Mouse (Mus musculus): Measurements from ENCODE around the gene Npdc1.

Npdc1 gene

GRCm38 (mm10) chr2:25399051-25399450 lies at the start of gene Npdc1:
Npdc1 (plus strand) TSS chr2:25399351.
- in situ Hi-C loops (cut with MboI; ENCODE audit: low pct_unique_long_range_greater_than_20kb in 1 of 2, low sequenced_read_pairs in 2 of 2, unreplicated experiment in 1 of 2), result no loop called here

DNA sequence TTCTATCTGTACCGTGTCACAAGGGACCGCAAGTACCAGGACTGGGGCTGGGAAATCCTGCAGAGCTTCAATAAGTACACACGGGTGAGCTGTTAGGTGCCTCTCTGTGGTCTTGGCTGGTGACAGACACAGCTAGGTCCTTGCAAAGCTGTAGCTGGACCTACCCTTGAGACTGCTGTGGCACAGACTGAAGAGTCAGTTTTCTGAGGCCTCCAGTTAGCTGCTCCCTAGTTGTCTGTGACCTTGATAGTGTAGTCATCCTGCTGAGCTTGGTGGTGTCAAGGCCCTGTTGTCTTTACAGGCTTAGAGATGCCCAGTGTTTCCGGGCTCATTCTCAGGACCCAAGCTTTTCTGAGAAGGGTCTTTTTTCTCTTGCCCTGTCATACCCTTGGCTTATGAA lies 49.7 kb upstream of the Npdc1 start:
- in situ Hi-C loops (cut with MboI; ENCODE audit: low pct_unique_long_range_greater_than_20kb in 1 of 2, low sequenced_read_pairs in 2 of 2, unreplicated experiment in 1 of 2), result no loop called here

DNA sequence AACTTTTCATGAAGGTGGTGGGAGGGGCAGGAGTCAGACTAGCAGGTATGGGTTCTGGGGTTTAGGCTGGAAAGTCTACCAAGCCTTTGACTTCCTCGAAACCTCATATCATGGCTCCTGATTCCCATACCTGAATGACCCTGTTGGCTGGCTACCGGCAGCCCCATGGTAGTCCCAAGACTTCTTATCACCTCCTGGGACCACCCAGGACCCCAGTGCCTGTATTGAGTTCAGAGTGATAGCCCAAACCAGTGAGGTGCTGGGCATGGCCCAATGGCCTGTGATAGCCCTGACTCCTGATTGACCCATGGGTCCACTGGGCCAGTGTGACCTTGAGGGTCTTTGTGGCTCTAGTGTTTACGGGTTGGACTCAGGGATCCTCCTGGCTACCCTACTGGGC lies 48.5 kb upstream of the Npdc1 start:
- in situ Hi-C loops (cut with MboI; ENCODE audit: low pct_unique_long_range_greater_than_20kb in 1 of 2, low sequenced_read_pairs in 2 of 2, unreplicated experiment in 1 of 2), result no loop called here

- in situ Hi-C loops (cut with MboI; ENCODE audit: low pct_unique_long_range_greater_than_20kb in 1 of 2, low sequenced_read_pairs in 2 of 2, unreplicated experiment in 1 of 2), result no loop called here
Measured at GRCm38 (mm10) chr2:25354211-25354610, 44.9 kb upstream of the Npdc1 start.

GRCm38 (mm10) chr2:25355419-25356066 lies 43.6 kb upstream of the Npdc1 start:
- in situ Hi-C loops (cut with MboI; ENCODE audit: low pct_unique_long_range_greater_than_20kb in 1 of 2, low sequenced_read_pairs in 2 of 2, unreplicated experiment in 1 of 2), result no loop called here

DNA sequence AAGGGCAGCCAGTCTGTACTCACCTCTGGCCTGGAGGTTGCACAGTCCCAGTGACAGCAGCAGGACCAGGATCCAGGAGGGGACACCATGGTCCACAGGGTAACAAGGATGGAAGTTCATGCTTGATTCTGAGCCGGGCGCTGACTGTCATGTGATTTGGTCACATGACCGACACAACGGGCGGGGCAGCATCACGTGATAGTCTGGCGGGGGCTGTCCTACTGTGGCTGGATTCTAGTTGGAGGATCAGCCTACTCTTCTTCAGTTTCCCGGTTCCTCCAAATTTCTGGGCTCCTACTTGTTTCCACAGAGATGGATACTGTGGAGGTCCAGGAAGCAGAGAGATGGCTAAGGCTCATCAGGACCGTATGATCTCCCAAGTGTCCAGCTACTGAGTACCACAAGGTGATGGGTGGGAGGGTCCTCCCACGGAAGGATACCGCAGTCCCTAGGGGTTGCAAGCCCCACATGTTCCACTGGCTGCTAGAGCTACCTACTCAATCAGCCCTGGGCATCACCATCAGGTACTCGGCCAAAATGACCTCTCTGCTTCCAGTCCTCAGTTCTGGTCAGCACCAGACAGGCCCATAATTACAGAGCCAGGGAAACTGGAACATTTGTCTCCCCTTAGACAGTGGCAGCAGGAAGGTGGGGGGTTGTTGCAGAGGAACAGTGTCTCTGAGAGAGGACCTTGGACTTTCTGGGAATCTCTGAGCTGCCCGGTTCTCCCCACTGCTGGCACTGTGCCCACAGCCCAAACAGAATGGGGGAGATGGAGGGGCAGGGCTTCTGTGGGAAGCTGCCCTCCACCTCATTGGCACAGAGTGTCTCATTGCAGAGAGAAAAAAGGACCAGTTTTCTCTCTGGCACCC lies 42.7 kb upstream of the Npdc1 start, which contains the start of gene Dpp7:
Dpp7 (minus strand) TSS at position 152 of the 872 bp plus-strand sequence.
- in situ Hi-C loops (cut with MboI; ENCODE audit: low pct_unique_long_range_greater_than_20kb in 1 of 2, low sequenced_read_pairs in 2 of 2, unreplicated experiment in 1 of 2), result no loop called here

DNA sequence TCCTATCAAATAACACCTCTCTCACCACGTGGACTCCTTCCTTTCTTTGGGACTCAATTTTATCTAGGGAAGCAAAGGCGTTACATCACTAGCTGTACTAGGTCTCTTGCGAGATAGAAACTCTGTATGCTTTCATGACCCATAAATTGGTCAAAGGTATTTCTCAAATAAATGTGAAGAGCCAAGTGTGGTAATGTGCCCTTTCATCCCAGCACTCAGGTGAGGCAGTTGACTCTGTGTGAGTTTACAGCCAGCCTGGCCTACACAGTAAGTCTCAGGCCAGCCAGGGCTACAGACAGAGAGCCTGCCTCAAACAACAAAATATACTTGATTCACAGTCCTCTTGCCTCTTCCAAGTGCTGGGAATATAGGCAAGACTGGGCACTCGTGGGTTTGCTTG lies 39.3 kb upstream of the Npdc1 start:
- in situ Hi-C loops (cut with MboI; ENCODE audit: low pct_unique_long_range_greater_than_20kb in 1 of 2, low sequenced_read_pairs in 2 of 2, unreplicated experiment in 1 of 2), result no loop called here

DNA sequence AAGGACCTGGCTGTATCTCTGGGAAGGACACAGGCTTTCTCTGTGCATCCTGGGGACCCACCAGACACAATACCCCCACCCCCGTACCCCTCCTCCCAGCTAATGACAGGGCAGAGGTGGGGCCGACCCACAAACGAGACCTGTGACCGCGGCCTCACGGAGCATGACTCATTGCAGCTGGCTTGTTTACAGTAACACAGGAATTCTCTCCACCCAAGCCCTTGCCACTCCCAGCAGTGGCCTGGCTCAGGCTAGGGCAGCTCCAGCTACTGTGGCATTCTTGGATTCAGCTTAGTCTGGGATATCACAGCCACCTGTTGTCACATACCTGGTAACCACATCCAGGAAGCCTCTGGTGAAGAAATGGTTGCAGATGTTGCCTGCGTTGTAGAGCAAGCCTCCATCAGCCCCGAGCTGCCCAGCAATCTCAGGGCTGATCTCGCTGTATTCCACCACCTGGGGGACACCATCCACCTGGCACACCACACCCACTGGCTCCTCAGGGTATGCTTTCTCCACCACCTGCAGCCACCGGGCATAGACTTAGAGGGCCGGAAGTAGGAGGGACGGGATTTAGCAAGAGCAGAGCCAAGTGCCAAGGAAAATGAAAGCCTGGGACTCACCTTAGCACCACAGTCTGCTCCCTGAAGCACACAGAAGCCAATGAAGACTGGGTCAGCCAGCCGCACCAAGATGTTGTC lies 35.5 kb upstream of the Npdc1 start:
- in situ Hi-C loops (cut with MboI; ENCODE audit: low pct_unique_long_range_greater_than_20kb in 1 of 2, low sequenced_read_pairs in 2 of 2, unreplicated experiment in 1 of 2), result no loop called here

DNA sequence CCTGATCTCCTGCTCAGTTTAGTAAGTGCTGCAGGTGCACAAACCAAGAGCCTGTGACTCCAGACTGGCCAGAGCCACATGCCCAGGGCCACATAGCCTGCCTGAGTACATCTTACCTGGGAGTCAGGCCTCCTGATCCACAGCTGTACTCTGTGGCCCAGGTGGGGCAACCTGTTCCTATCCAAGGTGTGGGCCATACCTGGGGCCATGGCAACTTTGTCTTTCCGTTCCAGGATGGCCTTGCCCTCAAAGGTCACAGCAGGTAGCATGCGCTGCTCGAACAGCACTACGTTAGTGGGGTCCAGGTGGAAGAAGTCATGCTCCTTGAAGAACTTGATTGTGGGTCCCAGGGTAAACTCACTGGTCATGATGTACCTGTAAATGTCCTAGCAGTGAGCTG lies 34.8 kb upstream of the Npdc1 start:
- in situ Hi-C loops (cut with MboI; ENCODE audit: low pct_unique_long_range_greater_than_20kb in 1 of 2, low sequenced_read_pairs in 2 of 2, unreplicated experiment in 1 of 2), result no loop called here

- in situ Hi-C loops (cut with MboI; ENCODE audit: low pct_unique_long_range_greater_than_20kb in 1 of 2, low sequenced_read_pairs in 2 of 2, unreplicated experiment in 1 of 2), result no loop called here
Measured at GRCm38 (mm10) chr2:25364761-25365090, 34.4 kb upstream of the Npdc1 start.

- in situ Hi-C loops (cut with MboI; ENCODE audit: low pct_unique_long_range_greater_than_20kb in 1 of 2, low sequenced_read_pairs in 2 of 2, unreplicated experiment in 1 of 2), result no loop called here
Measured at GRCm38 (mm10) chr2:25365091-25365761, 33.9 kb upstream of the Npdc1 start, which contains the start of gene Uap1l1. Uap1l1 (minus strand) TSS chr2:25365682.

- in situ Hi-C loops (cut with MboI; ENCODE audit: low pct_unique_long_range_greater_than_20kb in 1 of 2, low sequenced_read_pairs in 2 of 2, unreplicated experiment in 1 of 2), result no loop called here
Measured at GRCm38 (mm10) chr2:25369996-25370395, 29.2 kb upstream of the Npdc1 start.

- in situ Hi-C loops (cut with MboI; ENCODE audit: low pct_unique_long_range_greater_than_20kb in 1 of 2, low sequenced_read_pairs in 2 of 2, unreplicated experiment in 1 of 2), result no loop called here
Measured at GRCm38 (mm10) chr2:25371764-25372643, 27.1 kb upstream of the Npdc1 start, which contains the start of gene Sapcd2. Sapcd2 (plus strand) TSS chr2:25372321.

- in situ Hi-C loops (cut with MboI; ENCODE audit: low pct_unique_long_range_greater_than_20kb in 1 of 2, low sequenced_read_pairs in 2 of 2, unreplicated experiment in 1 of 2), result no loop called here
Measured at GRCm38 (mm10) chr2:25372644-25373391, 26.3 kb upstream of the Npdc1 start.

GRCm38 (mm10) chr2:25373431-25373830 lies 25.7 kb upstream of the Npdc1 start:
- in situ Hi-C loops (cut with MboI; ENCODE audit: low pct_unique_long_range_greater_than_20kb in 1 of 2, low sequenced_read_pairs in 2 of 2, unreplicated experiment in 1 of 2), result no loop called here

- in situ Hi-C loops (cut with MboI; ENCODE audit: low pct_unique_long_range_greater_than_20kb in 1 of 2, low sequenced_read_pairs in 2 of 2, unreplicated experiment in 1 of 2), result no loop called here
Measured at GRCm38 (mm10) chr2:25376589-25376988, 22.6 kb upstream of the Npdc1 start.

DNA sequence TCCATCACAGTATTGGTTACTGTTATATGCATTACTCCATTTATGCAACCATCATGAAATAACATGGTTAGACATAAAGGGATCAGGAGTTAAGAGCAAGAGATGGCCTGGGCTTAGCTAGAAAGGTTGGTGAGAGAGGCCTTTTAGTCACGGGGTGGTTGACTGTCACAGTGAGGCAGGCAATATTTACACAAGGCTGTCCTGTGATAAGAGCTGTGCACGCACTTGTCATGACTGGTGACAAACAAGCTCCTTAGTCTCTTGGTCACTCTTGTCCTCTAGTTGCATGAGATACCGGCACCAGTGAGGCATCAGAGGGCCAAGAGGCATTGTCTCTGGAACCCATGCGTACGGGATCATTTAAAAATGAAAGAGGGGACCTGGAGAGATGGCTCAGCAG lies 14.7 kb upstream of the Npdc1 start:
- in situ Hi-C loops (cut with MboI; ENCODE audit: low pct_unique_long_range_greater_than_20kb in 1 of 2, low sequenced_read_pairs in 2 of 2, unreplicated experiment in 1 of 2), result no loop called here
